Mouse (Mus musculus) ES-E14 (cell line): Measurements from ENCODE around the gene Prmt2.

Experiments used
- HCFC1 ChIP-seq: IDR thresholded peaks from 2 replicates; pipeline ENCODE4 v1.6.1; 2012; ENCODE audit warnings: low read length, inconsistent platforms, borderline replicate concordance; ENCODE audit not compliant: insufficient read depth
- ZC3H11A ChIP-seq: IDR thresholded peaks from 2 replicates; pipeline ENCODE4 v1.6.1; 2012; ENCODE audit warnings: low read depth, mild to moderate bottlenecking, inconsistent platforms, low read length, borderline replicate concordance

DNA sequence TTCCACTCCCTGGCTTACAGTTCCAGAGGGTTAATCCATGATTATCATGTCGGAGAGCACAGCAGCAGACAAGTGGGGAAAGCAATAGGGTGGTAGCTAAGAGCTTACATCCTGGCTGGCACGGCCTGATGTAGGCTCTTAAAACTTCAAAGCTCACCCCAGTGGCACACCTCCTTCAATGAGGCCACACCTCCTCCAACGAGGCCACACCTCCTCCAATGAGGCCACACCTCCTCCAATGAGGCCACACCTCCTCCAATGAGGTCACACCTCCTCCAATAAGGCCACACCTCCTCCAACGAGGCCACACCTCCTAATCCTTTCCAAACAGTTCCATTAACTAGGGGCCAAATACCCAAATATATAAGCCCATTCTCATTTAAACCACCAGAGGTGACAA, 23.5 kb downstream of the Prmt2 start:
- TF ChIP-seq ZC3H11A (no peak), HCFC1 (no peak)
